Mouse (Mus musculus) gastrocnemius, postnatal 36 days (tissue): ENCODE results near the gene Plekhg3. TPM values are rescaled to one million over a fixed set of nuclear protein-coding genes. Genes with fewer than 3 reads are reported as not detected.

Source experiments
- DNase-seq, 2 experiments: peaks; one replicate each; pipeline ENCODE4 v3.0.0; 2022
- intact Hi-C: fragments of 180-260 bp; cut with DNase I; formaldehyde crosslinking; loops from one replicate; pipeline ENCODE4 v1.15.1; 2025
- total RNA-seq, 2 experiments: library from RNA; stranded (reverse); gene quantifications; 2 replicates each; pipeline ENCODE4 v1.2.3; 2021

Gene Plekhg3
- total RNA-seq, 2 experiments from 2014 or later, result 5.4 to 5.5 TPM

- DNase-seq, result no peak
- intact Hi-C loops, result no loop called here
Observed at GRCm38 (mm10) chr12:76523654-76524053, 7.0 kb upstream of the Plekhg3 start.

GRCm38 (mm10) chr12:76524915-76525314, 5.8 kb upstream of the Plekhg3 start:
- intact Hi-C loops, result no loop called here
- DNase-seq, result no peak

GRCm38 (mm10) chr12:76527245-76527881, 3.3 kb upstream of the Plekhg3 start:
- intact Hi-C loops, result no loop called here
- no peak for DNase-seq

- intact Hi-C loops, result no loop called here
- no peak for DNase-seq
Observed at GRCm38 (mm10) chr12:76528766-76529165, 1.9 kb upstream of the Plekhg3 start.

GRCm38 (mm10) chr12:76531986-76532925, 1.6 kb downstream of the Plekhg3 start:
- no peak for DNase-seq
- intact Hi-C loops, result no loop called here

GRCm38 (mm10) chr12:76532926-76533376, 2.3 kb downstream of the Plekhg3 start:
- intact Hi-C loops, result no loop called here

GRCm38 (mm10) chr12:76533377-76534222, 2.9 kb downstream of the Plekhg3 start:
- peak; percentile 77 to 78 for DNase-seq
- intact Hi-C loops, result no loop called here

More at GRCm38 (mm10) chr12:76532926-76533376, 2.3 kb downstream of the Plekhg3 start:
- DNase-seq, result no peak

- DNase-seq, result no peak
- intact Hi-C loops, result no loop called here
Observed at GRCm38 (mm10) chr12:76534233-76534632, 3.5 kb downstream of the Plekhg3 start.

- intact Hi-C loops, result no loop called here
- DNase-seq, result peak in 1 of 2 experiments; percentile 38
Observed at GRCm38 (mm10) chr12:76534641-76535283, 4.1 kb downstream of the Plekhg3 start.

GRCm38 (mm10) chr12:76535471-76535900, 4.8 kb downstream of the Plekhg3 start:
- peak in 1 of 2 experiments; percentile 53 for DNase-seq
- intact Hi-C loops, result no loop called here

GRCm38 (mm10) chr12:76536591-76537153, 6.0 kb downstream of the Plekhg3 start:
- no peak for DNase-seq
- intact Hi-C loops, result no loop called here

- intact Hi-C loops, result no loop called here
- peak in 1 of 2 experiments; percentile 46 for DNase-seq
Observed at GRCm38 (mm10) chr12:76537434-76537833, 6.7 kb downstream of the Plekhg3 start.

GRCm38 (mm10) chr12:76540169-76540568, 9.5 kb downstream of the Plekhg3 start:
- intact Hi-C loops, result no loop called here
- DNase-seq, result no peak

- intact Hi-C loops, result no loop called here
- DNase-seq, result no peak
Observed at GRCm38 (mm10) chr12:76540701-76541221, 10.1 kb downstream of the Plekhg3 start.

- DNase-seq, result no peak
- intact Hi-C loops, result no loop called here
Observed at GRCm38 (mm10) chr12:76541475-76541874, 10.8 kb downstream of the Plekhg3 start.

GRCm38 (mm10) chr12:76541879-76542278, 11.2 kb downstream of the Plekhg3 start:
- no peak for DNase-seq
- intact Hi-C loops, result no loop called here

- intact Hi-C loops, result no loop called here
Observed at GRCm38 (mm10) chr12:76545786-76546370, 15.2 kb downstream of the Plekhg3 start.

GRCm38 (mm10) chr12:76546383-76547276, 15.9 kb downstream of the Plekhg3 start:
- intact Hi-C loops, result no loop called here
- DNase-seq, result no peak

More at GRCm38 (mm10) chr12:76545786-76546370, 15.2 kb downstream of the Plekhg3 start:
- no peak for DNase-seq
